ENCODE assay signal across 7 mouse cellular contexts in genomic region chr5:113771213-113772162, GRCm38 (mm10). TPM values are rescaled to one million over a fixed set of nuclear protein-coding genes. Genes with fewer than 3 reads are reported as not detected.
DNase-seq lines count a peak whose midpoint lies in the region; ATAC-seq lines count a peak whose summit lies in the region.

No protein-coding gene starts in this region.

- H3K4me3 ChIP-seq in intestine, embryonic 14.5 days (ENCODE audit: low read depth, low read length), result peak overlapping the region; percentile 100

- under 1% methylated on average over 87 of the region's 97 CpGs for WGBS in intestine, embryonic 14.5 days

- H3K27me3 ChIP-seq in intestine, embryonic 14.5 days (replicated peaks; ENCODE audit: control insufficient read depth, insufficient read depth, low read length), result no peaks in the 10 kb centered on the region

- no peaks in the 10 kb centered on the region for H3K9me3 ChIP-seq in intestine, embryonic 14.5 days (ENCODE audit: control insufficient read depth, low read length)

- intact Hi-C loops in left cerebral cortex, postnatal 14 days (cut with DNase I), result loop anchor here (2.0 kb wide), 1 partner anchor 183 kb away; no protein-coding TSS in a partner anchor

- H3K4me1 ChIP-seq in intestine, embryonic 14.5 days (replicated peaks; ENCODE audit: control insufficient read depth, insufficient read depth, low read length), result peaks cover 14% of the 10 kb centered on the region

- H3K27ac ChIP-seq in intestine, embryonic 14.5 days (ENCODE audit: low read depth), result peak overlapping the region; percentile 100

- peaks cover 49% of the 10 kb centered on the region for H3K36me3 ChIP-seq in intestine, embryonic 14.5 days (ENCODE audit: control insufficient read depth, insufficient read depth, low read length)

- peak; percentile 89 for DNase-seq in adrenal gland, adult 2 months
- DNase-seq in embryo, embryonic 11 days, result peak; percentile 94
- peak; percentile 80 for DNase-seq in gastrocnemius, postnatal 25 days
- peak; percentile 93 for DNase-seq in intestine, embryonic 14.5 days (ENCODE audit: low spot score)
- DNase-seq in left cerebral cortex, postnatal 14 days (ENCODE audit: low spot score in 2 of 2), result peak; percentile 87 to 91
- DNase-seq in mesoderm, embryonic 11.5 days (ENCODE audit: low read depth, low spot score), result peak; percentile 90
- peak; percentile 80 to 82 for DNase-seq in right cerebral cortex, postnatal 36 days (ENCODE audit: low spot score in 2 of 2)

- H3K4me2 ChIP-seq in intestine, embryonic 14.5 days (ENCODE audit: low read length), result peak overlapping the region; percentile 91

- ATAC-seq in intestine, embryonic 14.5 days (replicated peaks; ENCODE audit: low FRiP score, low TSS enrichment, low read depth), result peak; percentile 72

- H3K9ac ChIP-seq in intestine, embryonic 14.5 days (ENCODE audit: low read length), result peak overlapping the region; percentile 88

RNA-seq across cellular contexts. Expression of gene Sart3, which starts 0.8 kb away (rescaled TPM):
- 10 to 100 TPM; 26.3 to 29.8 TPM for total RNA-seq in adrenal gland, adult 2 months (2021)
- polyA plus RNA-seq in adrenal gland, adult 2 months (2012; rRNA removed), result 12.7 and 16.2 TPM in 2 replicates
- 1 to 10 TPM; 5.8 to 8.2 TPM for total RNA-seq in gastrocnemius, postnatal 25 days (2021)
- polyA plus RNA-seq in intestine, embryonic 14.5 days (2014; fragmentation: Nextera tagmentation; extraction: Ambion mirVana), result 44.0 and 46.3 TPM in 2 replicates
- total RNA-seq in left cerebral cortex, postnatal 14 days (2021), result 10 to 100 TPM; 30.3 to 32.1 TPM

RNA-seq across cellular contexts. Expression of gene Iscu, which starts 1.1 kb away (rescaled TPM):
- total RNA-seq in adrenal gland, adult 2 months (2021), result 100 to 1,000 TPM; 657 to 936 TPM
- polyA plus RNA-seq in adrenal gland, adult 2 months (2012; rRNA removed), result 305 and 399 TPM in 2 replicates
- 100 to 1,000 TPM; 126 to 135 TPM for total RNA-seq in gastrocnemius, postnatal 25 days (2021)
- 108 and 110 TPM in 2 replicates for polyA plus RNA-seq in intestine, embryonic 14.5 days (2014; fragmentation: Nextera tagmentation; extraction: Ambion mirVana)
- 10 to 100 TPM; 90.4 to 97.0 TPM for total RNA-seq in left cerebral cortex, postnatal 14 days (2021)

RNA-seq across cellular contexts. Expression of gene Tmem119, which starts 28.8 kb away (rescaled TPM):
- 10 to 100 TPM; 10.1 to 19.8 TPM for total RNA-seq in adrenal gland, adult 2 months (2021)
- polyA plus RNA-seq in adrenal gland, adult 2 months (2012; rRNA removed), result 20.1 and 21.1 TPM in 2 replicates
- 1 to 10 TPM; 3.0 to 3.6 TPM for total RNA-seq in gastrocnemius, postnatal 25 days (2021)
- 41.9 and 46.1 TPM in 2 replicates for polyA plus RNA-seq in intestine, embryonic 14.5 days (2014; fragmentation: Nextera tagmentation; extraction: Ambion mirVana)
- 10 to 100 TPM; 19.4 to 24.7 TPM for total RNA-seq in left cerebral cortex, postnatal 14 days (2021)

RNA-seq across cellular contexts. Expression of gene Ficd, which starts 35.9 kb away (rescaled TPM):
- total RNA-seq in adrenal gland, adult 2 months (2021), result 10 to 100 TPM; 10.5 to 19.5 TPM
- polyA plus RNA-seq in adrenal gland, adult 2 months (2012; rRNA removed), result 11.8 and 12.3 TPM in 2 replicates
- total RNA-seq in gastrocnemius, postnatal 25 days (2021), result 1 to 10 TPM; 4.8 to 5.9 TPM
- polyA plus RNA-seq in intestine, embryonic 14.5 days (2014; fragmentation: Nextera tagmentation; extraction: Ambion mirVana), result 3.3 and 3.6 TPM in 2 replicates
- total RNA-seq in left cerebral cortex, postnatal 14 days (2021), result 10 to 100 TPM in 1 of 2 experiments, 1 to 10 TPM in 1; 10.0 to 10.7 TPM

RNA-seq across cellular contexts. Expression of gene 1700069L16Rik, which starts 46.9 kb away (rescaled TPM):
- not detected for total RNA-seq in adrenal gland, adult 2 months (2021)
- polyA plus RNA-seq in adrenal gland, adult 2 months (2012; rRNA removed), result not detected in 2 replicates
- total RNA-seq in gastrocnemius, postnatal 25 days (2021), result not detected
- not detected in 2 replicates for polyA plus RNA-seq in intestine, embryonic 14.5 days (2014; fragmentation: Nextera tagmentation; extraction: Ambion mirVana)
- total RNA-seq in left cerebral cortex, postnatal 14 days (2021), result not detected

Comparison
In these comparisons a context has a peak if more than half of its experiments do, and no peak if none do; other contexts are left out.
1. Peak in every context shown above with its lines: DNase-seq, ATAC-seq, H3K4me3 ChIP-seq and H3K27ac ChIP-seq.
2. RNA of gene Iscu, which starts 1.1 kb away (total RNA-seq): 657 to 936 TPM in adrenal gland, adult 2 months; 126 to 135 TPM in gastrocnemius, postnatal 25 days and 90.4 to 97.0 TPM in left cerebral cortex, postnatal 14 days; every median in the first group is over 4 times any median in the second.